Mouse (Mus musculus) olfactory bulb, adult 2 months (tissue): ENCODE results near the gene Zfp341.

ENCODE experiments used
- CTCF ChIP-seq: fragments of 200-500 bp; IDR thresholded peaks from 2 replicates; pipeline ENCODE4 v1.5.1; 2012; ENCODE audit warnings: low read depth, mild to moderate bottlenecking, low read length, moderate library complexity; ENCODE audit not compliant: insufficient read depth
- POLR2A ChIP-seq: fragments of 200-500 bp; IDR thresholded peaks from 2 replicates; pipeline ENCODE4 v1.6.1; 2012; ENCODE audit warnings: mild to moderate bottlenecking, low read depth, low read length, moderate library complexity; ENCODE audit not compliant: insufficient read depth

GRCm38 (mm10) chr2:154680337-154680736 lies 67.2 kb downstream of the Zfp341 start:
- no peak for TF ChIP-seq CTCF
- TF ChIP-seq POLR2A, result no peak
